21 mouse cellular contexts compared by ENCODE assay signal in genomic region chr3:121904476-121904875, GRCm38 (mm10). TPM values are rescaled to one million over a fixed set of nuclear protein-coding genes. Genes with fewer than 3 reads are reported as not detected.
A peak's percentile ranks its signal among the peaks of the same experiment; 100 is the strongest.
DNase-seq lines count a peak whose midpoint lies in the region; ATAC-seq and TF ChIP-seq lines count a peak whose summit lies in the region.
"Had no signal": no experiment of that assay in that cellular context is flagged by ENCODE, and none has a peak within 500 bp of the region (broad histone marks: within the 10 kb centered on the region; RNA-seq: fewer than 3 reads in every experiment).

No protein-coding gene starts in this region.

- no peaks in the 10 kb centered on the region for H3K27me3 ChIP-seq in kidney, adult 2 months (replicated peaks; ENCODE audit: control insufficient read depth, insufficient read depth, low read length)
- no peaks in the 10 kb centered on the region for H3K27me3 ChIP-seq in kidney, embryonic 16.5 days (ENCODE audit: insufficient read depth, low read length)
- H3K27me3 ChIP-seq in liver, adult 2 months (ENCODE audit: control insufficient read depth, insufficient read depth, low read length), result no peaks in the 10 kb centered on the region
- 0 out of 2 replicates have a peak, but pooled peaks cover 2% of the 10 kb centered on the region for H3K27me3 ChIP-seq in liver, embryonic 11.5 days (replicated peaks; ENCODE audit: control insufficient read depth, insufficient read depth, low read length)
- H3K27me3 ChIP-seq: CH12.LX, Patski had no signal

- DNase-seq in kidney, adult 2 months, result peak; percentile 36
- DNase-seq in kidney, postnatal 36 days, result no peak
- peak; percentile 58 for DNase-seq in kidney, adult 9 months
- DNase-seq in liver, adult 2 months (ENCODE audit: extremely low read depth, low read depth, low spot score), result peak; percentile 58
- DNase-seq in liver, embryonic 11.5 days (ENCODE audit: low spot score), result no peak
- DNase-seq: adrenal gland, adult 2 months; adrenal gland, adult 8-10 months; adrenal gland, postnatal 10 days; adrenal gland, postnatal 14 days; adrenal gland, postnatal 25 days; adrenal gland, postnatal 36 days; B cell, adult 2 months; cerebellum, adult 11 months; cerebellum, adult 11-12 months; cerebellum, adult 18-20 months had no signal

- H3K4me1 ChIP-seq in kidney, adult 2 months (ENCODE audit: control insufficient read depth, insufficient read depth, low read length), result peaks cover 27% of the 10 kb centered on the region
- peaks cover 23% of the 10 kb centered on the region for H3K4me1 ChIP-seq in kidney, embryonic 16.5 days (ENCODE audit: insufficient read depth, low read length)
- H3K4me1 ChIP-seq in liver, adult 2 months (ENCODE audit: control insufficient read depth, insufficient read depth, low read length), result peaks cover 23% of the 10 kb centered on the region
- peaks cover 6% of the 10 kb centered on the region; the same call in 1 of the 2 replicates for H3K4me1 ChIP-seq in liver, embryonic 11.5 days (replicated peaks; ENCODE audit: control insufficient read depth, insufficient read depth, low read length)

- no peaks in the 10 kb centered on the region for H3K9me3 ChIP-seq in kidney, embryonic 16.5 days (ENCODE audit: low read length)
- no peaks in the 10 kb centered on the region for H3K9me3 ChIP-seq in liver, embryonic 11.5 days (ENCODE audit: control insufficient read depth, low read length)
- H3K9me3 ChIP-seq: G1E had no signal

- WGBS in kidney, adult 2 months, result 44% methylated on average over 2 of the region's 2 CpGs
- 90% methylated on average over 2 of the region's 2 CpGs for WGBS in kidney, embryonic 16.5 days
- 44% methylated on average over 2 of the region's 2 CpGs for WGBS in liver, adult 2 months
- WGBS in liver, embryonic 11.5 days, result 86% methylated on average over 2 of the region's 2 CpGs

- no peak for TF ChIP-seq CTCF in kidney, adult 2 months (conservative IDR thresholded peaks at IDR 0.05; ENCODE audit: insufficient read depth, insufficient read length, low read depth, low read length)
- TF ChIP-seq CTCF in liver, adult 2 months (IDR thresholded peaks at IDR 0.05; ENCODE audit: low read depth, low read length), result no peak

- no peaks in the 10 kb centered on the region for H3K79me2 ChIP-seq in liver, adult 2 months (ENCODE audit: control insufficient read depth, insufficient read depth, low read length)

- H3K36me3 ChIP-seq in kidney, adult 2 months (ENCODE audit: control insufficient read depth, insufficient read depth, low read length), result no peaks in the 10 kb centered on the region
- no peaks in the 10 kb centered on the region for H3K36me3 ChIP-seq in kidney, embryonic 16.5 days (ENCODE audit: insufficient read depth, low read length)
- no peaks in the 10 kb centered on the region for H3K36me3 ChIP-seq in liver, adult 2 months (ENCODE audit: control insufficient read depth, insufficient read depth, low read length)
- no peaks in the 10 kb centered on the region for H3K36me3 ChIP-seq in liver, embryonic 11.5 days (ENCODE audit: control insufficient read depth, insufficient read depth, low read length)
- H3K36me3 ChIP-seq: G1E had no signal

- no peak overlapping the region for H3K4me3 ChIP-seq in kidney, adult 2 months (ENCODE audit: insufficient read depth, low read depth, low read length)
- H3K4me3 ChIP-seq in kidney, embryonic 16.5 days (ENCODE audit: low read length), result no peak overlapping the region
- no peak overlapping the region for H3K4me3 ChIP-seq in liver, adult 2 months (ENCODE audit: insufficient read depth, low read depth, low read length)
- H3K4me3 ChIP-seq in liver, embryonic 11.5 days (ENCODE audit: low read depth, low read length), result no peak overlapping the region

- no peak overlapping the region for H3K9ac ChIP-seq in kidney, embryonic 16.5 days (replicated peaks; ENCODE audit: low read length)
- H3K9ac ChIP-seq in liver, adult 2 months (ENCODE audit: low read depth, low read length), result no peak overlapping the region
- no peak overlapping the region for H3K9ac ChIP-seq in liver, embryonic 11.5 days (ENCODE audit: low read depth, low read length)

- no peak overlapping the region for H3K27ac ChIP-seq in kidney, adult 2 months (ENCODE audit: insufficient read depth, low read depth, low read length)
- H3K27ac ChIP-seq in kidney, embryonic 16.5 days (ENCODE audit: low read length), result no peak overlapping the region
- peak overlapping the region; percentile 20 for H3K27ac ChIP-seq in liver, adult 2 months (replicated peaks; ENCODE audit: insufficient read depth, low read depth, low read length)
- H3K27ac ChIP-seq in liver, embryonic 11.5 days (ENCODE audit: low read depth, low read length), result no peak overlapping the region

- no peak overlapping the region for H3K4me2 ChIP-seq in kidney, embryonic 16.5 days (replicated peaks; ENCODE audit: low read depth, low read length)
- H3K4me2 ChIP-seq in liver, embryonic 11.5 days, result no peak overlapping the region

- ATAC-seq in kidney, embryonic 16.5 days (ENCODE audit: low FRiP score, low TSS enrichment), result no peak
- ATAC-seq in liver, embryonic 11.5 days (replicated peaks; ENCODE audit: low FRiP score), result no peak
- ATAC-seq: activated CD4-positive, CD25-positive, alpha-beta regulatory T cell, adult 4 months; CD4-positive, CD25-positive, alpha-beta regulatory T cell, adult 4 months had no signal

- TF ChIP-seq POLR2A in kidney, adult 2 months (IDR thresholded peaks at IDR 0.05; ENCODE audit: low read depth, low read length), result no peak
- no peak for TF ChIP-seq POLR2A in liver, adult 2 months (IDR thresholded peaks at IDR 0.05; ENCODE audit: extremely low read depth, insufficient read depth, low read length)

RNA-seq across cellular contexts. Expression of gene Arhgap29, which starts 47.9 kb away (rescaled TPM):
- 28.4 and 31.7 TPM in 2 replicates for polyA plus RNA-seq in kidney, adult 2 months (2012; rRNA removed)
- polyA plus RNA-seq in kidney, embryonic 16.5 days (2015; fragmentation: Nextera tagmentation; extraction: Ambion mirVana), result 46.2 and 48.8 TPM in 2 replicates
- 60.5 and 68.4 TPM in 2 replicates for total RNA-seq in liver, adult 2 months (2014; rRNA removed)
- polyA plus RNA-seq in liver, adult 2 months (2012; rRNA removed), result 12.2 and 16.4 TPM in 2 replicates
- polyA plus RNA-seq in liver, embryonic 11.5 days (2014; fragmentation: Nextera tagmentation; extraction: Ambion mirVana), result 24.1 and 25.5 TPM in 2 replicates

Comparison
In these comparisons a context has a peak if more than half of its experiments do, and no peak if none do; other contexts are left out.
1. DNase-seq: peak in kidney, adult 2 months (single experiment), kidney, adult 9 months (single experiment) and liver, adult 2 months (single experiment); none in kidney, postnatal 36 days (0 of 2) and liver, embryonic 11.5 days (single experiment).